Mouse (Mus musculus): ENCODE measurements around the gene Ttc16. TPM values are rescaled to one million over a fixed set of nuclear protein-coding genes. Genes with fewer than 3 reads are reported as not detected.

The Ttc16 gene
- polyA plus RNA-seq, 1 experiment: 2.7 TPM

GRCm38 (mm10) chr2:32744272-32744982 is 31.0 kb downstream of the Ttc16 start:
- no peak for DNase-seq (ENCODE audit: low read depth)

GRCm38 (mm10) chr2:32742173-32742531 is 33.3 kb downstream of the Ttc16 start:
- no peak for DNase-seq (ENCODE audit: low read depth)

- no peak for DNase-seq (ENCODE audit: low read depth)
Measured at GRCm38 (mm10) chr2:32741273-32742172, 33.9 kb downstream of the Ttc16 start.

- no peak for DNase-seq (ENCODE audit: low read depth)
Measured at GRCm38 (mm10) chr2:32740916-32741272, 34.5 kb downstream of the Ttc16 start, which contains the start of gene 6330409D20Rik. TSS of gene 6330409D20Rik (minus strand) at chr2:32741016.

GRCm38 (mm10) chr2:32739311-32739710 is 36.1 kb downstream of the Ttc16 start:
- no peak for DNase-seq (ENCODE audit: low read depth)

- no peak for DNase-seq (ENCODE audit: low read depth)
Measured at GRCm38 (mm10) chr2:32737008-32737407, 38.4 kb downstream of the Ttc16 start.

GRCm38 (mm10) chr2:32736306-32736829 is 39.1 kb downstream of the Ttc16 start:
- no peak for DNase-seq (ENCODE audit: low read depth)

- DNase-seq (ENCODE audit: low read depth): no peak
Measured at GRCm38 (mm10) chr2:32734933-32735332, 40.5 kb downstream of the Ttc16 start.

- no peak for DNase-seq (ENCODE audit: low read depth)
Measured at GRCm38 (mm10) chr2:32734480-32734879, 41.0 kb downstream of the Ttc16 start.

GRCm38 (mm10) chr2:32732695-32733094 is 42.7 kb downstream of the Ttc16 start:
- no peak for DNase-seq (ENCODE audit: low read depth)

- no peak for DNase-seq (ENCODE audit: low read depth)
Measured at GRCm38 (mm10) chr2:32731911-32732310, 43.5 kb downstream of the Ttc16 start.

- no peak for DNase-seq (ENCODE audit: low read depth)
Measured at GRCm38 (mm10) chr2:32730854-32731253, 44.6 kb downstream of the Ttc16 start.

- no peak for DNase-seq (ENCODE audit: low read depth)
Measured at GRCm38 (mm10) chr2:32729547-32729946, 45.9 kb downstream of the Ttc16 start.

- no peak for DNase-seq (ENCODE audit: low read depth)
Measured at GRCm38 (mm10) chr2:32728463-32728862, 47.0 kb downstream of the Ttc16 start.

GRCm38 (mm10) chr2:32727435-32727834 is 48.0 kb downstream of the Ttc16 start:
- DNase-seq (ENCODE audit: low read depth): peak; percentile 69

GRCm38 (mm10) chr2:32724832-32725790 is 50.3 kb downstream of the Ttc16 start:
- no peak for DNase-seq (ENCODE audit: low read depth)

- DNase-seq (ENCODE audit: low read depth): no peak
Measured at GRCm38 (mm10) chr2:32724149-32724548, 51.3 kb downstream of the Ttc16 start.

- no peak for DNase-seq (ENCODE audit: low read depth)
Measured at GRCm38 (mm10) chr2:32722581-32722980, 52.9 kb downstream of the Ttc16 start.

GRCm38 (mm10) chr2:32722046-32722445 is 53.4 kb downstream of the Ttc16 start:
- no peak for DNase-seq (ENCODE audit: low read depth)

GRCm38 (mm10) chr2:32720681-32721229 is 54.7 kb downstream of the Ttc16 start, which contains the start of gene Sh2d3c:
TSS of gene Sh2d3c (plus strand) at chr2:32721055.
- DNase-seq (ENCODE audit: low read depth): no peak

- no peak for DNase-seq (ENCODE audit: low read depth)
Measured at GRCm38 (mm10) chr2:32720053-32720452, 55.4 kb downstream of the Ttc16 start.
